Mouse (Mus musculus): ENCODE results near the gene Abhd17a.

DNA sequence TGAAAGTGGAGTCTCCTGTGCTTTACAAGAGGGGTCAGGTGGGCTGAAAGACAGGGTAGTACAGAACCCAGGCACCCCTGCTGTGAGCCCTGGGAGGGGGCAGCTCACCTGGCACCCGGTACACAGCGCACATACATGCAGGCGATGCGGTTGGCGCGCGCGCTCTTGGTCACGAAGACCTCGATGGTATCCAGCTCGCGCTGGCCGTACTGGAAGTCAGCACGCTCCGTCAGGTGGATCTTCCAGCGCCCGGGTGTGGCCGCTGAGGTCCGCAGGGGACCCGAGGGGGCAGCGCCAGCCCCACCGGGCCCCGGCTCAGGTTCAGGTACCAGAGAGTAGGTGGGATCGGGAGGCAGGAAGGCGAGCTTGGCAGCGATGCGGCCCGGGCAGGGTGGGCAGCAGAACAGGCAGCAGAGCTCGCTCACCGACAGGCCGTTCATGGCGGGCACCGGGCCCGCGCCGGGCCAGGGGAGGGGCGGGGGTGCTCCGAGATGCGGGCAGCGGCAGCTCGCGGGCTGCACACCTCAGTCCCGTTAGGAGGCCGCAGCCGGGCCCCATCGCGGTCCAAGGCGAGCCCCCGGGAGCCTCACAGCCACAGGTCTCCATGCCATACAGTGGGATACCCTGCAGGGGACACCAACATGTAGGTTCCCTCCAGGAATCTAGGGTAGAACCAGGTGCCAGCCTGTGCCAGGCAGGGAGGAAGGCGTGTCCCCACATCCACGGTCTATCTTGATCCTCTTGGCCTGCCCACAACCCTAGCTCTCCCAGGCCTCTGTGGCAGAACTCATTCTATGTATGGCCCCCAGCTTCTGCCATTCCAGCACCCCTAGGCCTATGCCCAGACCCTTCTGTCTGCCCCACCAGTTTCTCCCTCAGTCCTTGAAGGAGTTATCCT, 3.5 kb downstream of the Abhd17a start:
- TF ChIP-seq CTCF (IDR thresholded peaks at IDR 0.05; ENCODE audit: low read depth) (no peak), EP300 (IDR thresholded peaks at IDR 0.05; ENCODE audit: low read depth) (no peak)
